ENCODE assay signal across 26 mouse cellular contexts in the genomic region with DNA sequence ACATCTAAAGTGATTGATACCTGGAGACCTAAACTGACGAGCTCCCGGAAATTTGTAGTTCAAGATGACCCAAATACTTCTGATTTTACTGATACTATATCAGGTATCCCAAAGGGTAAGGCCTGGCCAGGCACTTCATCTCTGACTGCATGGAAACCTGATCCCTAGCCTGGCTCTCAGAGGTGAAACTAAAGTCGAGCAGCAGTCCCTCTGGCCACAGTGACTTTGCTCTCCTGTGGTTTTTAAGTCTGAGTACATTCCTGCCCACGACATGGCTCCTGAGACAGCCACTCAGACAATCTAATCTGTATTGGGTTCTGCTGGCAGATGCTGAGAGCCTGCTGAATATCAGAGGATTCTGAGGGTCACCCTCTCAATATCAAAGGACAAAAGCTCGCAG.
DNase-seq lines count a peak whose midpoint lies in the region; ATAC-seq lines count a peak whose summit lies in the region.
"Had no signal": no experiment of that assay in that cellular context is flagged by ENCODE, and none has a peak within 500 bp of the region (broad histone marks: within the 10 kb centered on the region; RNA-seq: fewer than 3 reads in every experiment).

No protein-coding gene starts in this region.

- peak; percentile 26 to 50 for DNase-seq in heart, adult 18-20 months
- no peak for DNase-seq in heart, adult 8-10 months (ENCODE audit: low spot score)
- no peak for DNase-seq in kidney, postnatal 25 days
- no peak for DNase-seq in ovary, postnatal 14 days (ENCODE audit: low spot score)
- DNase-seq: adrenal gland, adult 8-10 months; cerebellum, adult 18-20 months; cerebellum, postnatal 14 days; kidney, adult 18-20 months; layer of hippocampus, adult 9-11 months; liver, embryonic 13.5 days; lung, adult 2 months; lung, postnatal 14 days; midbrain, embryonic 14.5 days; retina, postnatal 1 day; right cerebral cortex, postnatal 25 days; thymus, postnatal 14 days had no signal

- H3K4me2 ChIP-seq in kidney, embryonic 15.5 days: no peak overlapping the region
- no peak overlapping the region for H3K4me2 ChIP-seq in heart, embryonic 13.5 days
- H3K4me2 ChIP-seq: liver, embryonic 13.5 days had no signal

- no peak overlapping the region for H3K27ac ChIP-seq in kidney, embryonic 15.5 days
- H3K27ac ChIP-seq in heart, embryonic 13.5 days (replicated peaks): peak overlapping the region; percentile 61
- H3K27ac ChIP-seq: forebrain, embryonic 10.5 days; hindbrain, embryonic 10.5 days; hindbrain, postnatal 0 days; liver, embryonic 13.5 days had no signal

- H3K9ac ChIP-seq in kidney, embryonic 15.5 days: no peak overlapping the region
- no peak overlapping the region for H3K9ac ChIP-seq in heart, embryonic 13.5 days
- H3K9ac ChIP-seq: liver, embryonic 13.5 days had no signal

- WGBS in kidney, embryonic 15.5 days: 29% methylated on average over 5 of the region's 5 CpGs
- 21% methylated on average over 5 of the region's 5 CpGs for WGBS in heart, embryonic 13.5 days

- H3K9me3 ChIP-seq in kidney, embryonic 15.5 days (replicated peaks): no peaks in the 10 kb centered on the region
- H3K9me3 ChIP-seq in heart, embryonic 13.5 days: no peaks in the 10 kb centered on the region
- H3K9me3 ChIP-seq: forebrain, embryonic 10.5 days; hindbrain, embryonic 10.5 days; liver, embryonic 13.5 days had no signal

- no peaks in the 10 kb centered on the region for H3K4me1 ChIP-seq in kidney, embryonic 15.5 days
- peaks cover 15% of the 10 kb centered on the region for H3K4me1 ChIP-seq in heart, embryonic 13.5 days
- H3K4me1 ChIP-seq: liver, embryonic 13.5 days had no signal

- no peaks in the 10 kb centered on the region for H3K27me3 ChIP-seq in kidney, embryonic 15.5 days
- no peaks in the 10 kb centered on the region for H3K27me3 ChIP-seq in heart, embryonic 13.5 days (replicated peaks)
- H3K27me3 ChIP-seq: liver, embryonic 13.5 days had no signal

- no peak overlapping the region for H3K4me3 ChIP-seq in kidney, embryonic 15.5 days (replicated peaks)
- H3K4me3 ChIP-seq in heart, embryonic 13.5 days: no peak overlapping the region
- H3K4me3 ChIP-seq: forebrain, embryonic 10.5 days; hindbrain, embryonic 10.5 days; liver, embryonic 13.5 days; megakaryocyte, embryonic 14.5 days had no signal

- peaks cover 63% of the 10 kb centered on the region for H3K36me3 ChIP-seq in kidney, embryonic 15.5 days
- peaks cover 91% of the 10 kb centered on the region for H3K36me3 ChIP-seq in heart, embryonic 13.5 days

- peak; percentile 63; the same call in 1 of the 2 replicates for ATAC-seq in kidney, embryonic 15.5 days (replicated peaks; ENCODE audit: low FRiP score)
- ATAC-seq in heart, embryonic 13.5 days (ENCODE audit: extremely low read depth, insufficient number of reproducible peaks, low FRiP score, low TSS enrichment): 0 out of 2 replicates have a peak, but pooled peaks have one; percentile 21
- ATAC-seq in hematopoietic stem cell, adult 5-6 weeks (replicated peaks in 1 of 2; ENCODE audit: insufficient read depth in 1 of 2, low FRiP score in 2 of 2, low TSS enrichment in 1 of 2, low read depth in 1 of 2, poor library complexity in 2 of 2, severe bottlenecking in 2 of 2): peak; percentile 72 to 94
- no peak for ATAC-seq in granulocyte monocyte progenitor cell, adult 5-6 weeks (replicated peaks; ENCODE audit: poor library complexity, severe bottlenecking)
- ATAC-seq: activated CD4-positive, CD25-positive, alpha-beta regulatory T cell, adult 4 months; forebrain, embryonic 16.5 days; hindbrain, postnatal 0 days had no signal

Comparison
In these comparisons a context has a peak if more than half of its experiments do, and no peak if none do; other contexts are left out.
1. DNase-seq: peak in heart, adult 18-20 months (2 of 2); none in heart, adult 8-10 months (single experiment), kidney, postnatal 25 days (0 of 2) and ovary, postnatal 14 days (single experiment).